ENCODE assay signal across 9 mouse cellular contexts in genomic region chr5:122989001-122989525, GRCm38 (mm10). TPM values are rescaled to one million over a fixed set of nuclear protein-coding genes. Genes with fewer than 3 reads are reported as not detected.
DNase-seq lines count a peak whose midpoint lies in the region; ATAC-seq and TF ChIP-seq lines count a peak whose summit lies in the region.
"Had no signal": no experiment of that assay in that cellular context is flagged by ENCODE, and none has a peak within 500 bp of the region (broad histone marks: within the 10 kb centered on the region; RNA-seq: fewer than 3 reads in every experiment).

No protein-coding gene starts in this region.

- WGBS in forebrain, embryonic 16.5 days, result 0% methylated on average over 34 of the region's 39 CpGs

- in situ Hi-C loops in ES-E14 (cut with MboI; ENCODE audit: low sequenced_read_pairs in 2 of 2, unreplicated experiment in 2 of 2), result no loop called here

- no peak for DNase-seq in ES-E14 (ENCODE audit: low read depth, low spot score)
- DNase-seq in layer of hippocampus, postnatal 10 days (ENCODE audit: low spot score in 2 of 2), result peak; percentile 66 to 79
- peak; percentile 73 for DNase-seq in lung, postnatal 14 days
- DNase-seq in ovary, postnatal 36 days (ENCODE audit: low spot score), result peak; percentile 70
- peak; percentile 87 for DNase-seq in thymus, postnatal 25 days

- ATAC-seq in cerebellum, adult (ENCODE audit: insufficient number of reproducible peaks, low FRiP score, low TSS enrichment), result peak; percentile 63; the same call in 1 of the 2 replicates
- ATAC-seq in forebrain, embryonic 16.5 days, result peak; percentile 77
- ATAC-seq in hematopoietic stem cell, adult 5-6 weeks (replicated peaks in 1 of 2; ENCODE audit: insufficient read depth in 1 of 2, low FRiP score in 2 of 2, low TSS enrichment in 1 of 2, low read depth in 1 of 2, poor library complexity in 2 of 2, severe bottlenecking in 2 of 2), result peak; percentile 29 to 64; a peak in 3 of 4 replicates

- H3K4me2 ChIP-seq in forebrain, embryonic 16.5 days (ENCODE audit: low read length), result peak overlapping the region; percentile 95

- peak overlapping the region; percentile 77 to 80 for H3K4me3 ChIP-seq in ES-E14 (ENCODE audit: insufficient read depth in 1 of 2, low read depth in 1 of 2, low read length in 2 of 2, poor library complexity in 1 of 2, severe bottlenecking in 1 of 2)
- H3K4me3 ChIP-seq in forebrain, embryonic 16.5 days (replicated peaks; ENCODE audit: low read length), result peak overlapping the region; percentile 72

- H3K27me3 ChIP-seq in forebrain, embryonic 16.5 days (replicated peaks; ENCODE audit: control insufficient read depth, insufficient read depth, low read length), result no peaks in the 10 kb centered on the region

- H3K9me3 ChIP-seq in ES-E14 (ENCODE audit: control insufficient read depth, insufficient read depth, low read depth, low read length), result no peaks in the 10 kb centered on the region
- no peaks in the 10 kb centered on the region for H3K9me3 ChIP-seq in forebrain, embryonic 16.5 days (ENCODE audit: control insufficient read depth, low read length)

- H3K4me1 ChIP-seq in ES-E14 (ENCODE audit: control insufficient read depth in 2 of 2, insufficient read depth in 2 of 2, low read length in 2 of 2, poor library complexity in 1 of 2), result peaks cover 10 to 12% of the 10 kb centered on the region in 2 experiments
- peaks cover 64% of the 10 kb centered on the region for H3K4me1 ChIP-seq in forebrain, embryonic 16.5 days (replicated peaks; ENCODE audit: control insufficient read depth, insufficient read depth, low read length)

- peak overlapping the region; percentile 87 for H3K27ac ChIP-seq in ES-E14 (ENCODE audit: insufficient read depth, low read depth, low read length, poor library complexity, severe bottlenecking)
- H3K27ac ChIP-seq in forebrain, embryonic 16.5 days (ENCODE audit: low read length), result peak overlapping the region; percentile 96

- H3K9ac ChIP-seq in ES-E14 (ENCODE audit: insufficient read depth, low read depth, low read length, poor library complexity, severe bottlenecking), result peak overlapping the region; percentile 76
- peak overlapping the region; percentile 82 for H3K9ac ChIP-seq in forebrain, embryonic 16.5 days (replicated peaks; ENCODE audit: low read depth, low read length)

- peaks cover 5% of the 10 kb centered on the region; the same call in 1 of the 2 replicates for H3K36me3 ChIP-seq in ES-E14 (ENCODE audit: control insufficient read depth, insufficient read depth, low read length, poor library complexity, severe bottlenecking)
- H3K36me3 ChIP-seq in forebrain, embryonic 16.5 days (ENCODE audit: control insufficient read depth, insufficient read depth), result no peaks in the 10 kb centered on the region

TF ChIP-seq in ES-E14, 5 proteins besides CTCF, POLR2A, EP300 and RAD21:
- TF ChIP-seq CHD2 (IDR thresholded peaks at IDR 0.05; ENCODE audit: low read depth, low read length), result no peak
- no peak for TF ChIP-seq ZNF384 (IDR thresholded peaks at IDR 0.05; ENCODE audit: low read depth, low read length)
- no peak for TF ChIP-seq HCFC1 (IDR thresholded peaks at IDR 0.05; ENCODE audit: borderline replicate concordance, insufficient read depth, low read length)
- TF ChIP-seq ZC3H11A (IDR thresholded peaks at IDR 0.05; ENCODE audit: borderline replicate concordance, low read depth, low read length), result no peak
- TF ChIP-seq MAFK (IDR thresholded peaks at IDR 0.05; ENCODE audit: insufficient read depth, low read depth, low read length), result no peak

RNA-seq across cellular contexts. Expression of gene Kdm2b, which starts 0.6 kb away (rescaled TPM):
- total RNA-seq in ES-E14 (2012; rRNA removed), result 66.1 and 68.6 TPM in 2 replicates
- polyA plus RNA-seq in forebrain, embryonic 16.5 days (2015; fragmentation: Nextera tagmentation; extraction: Ambion mirVana), result 157 and 166 TPM in 2 replicates
- 59.0 and 70.8 TPM in 2 replicates for total RNA-seq in hematopoietic stem cell, adult 5-6 weeks (2017)
- 10 to 100 TPM; 58.6 to 59.2 TPM for total RNA-seq in layer of hippocampus, postnatal 10 days (2021)

RNA-seq across cellular contexts. Expression of gene Orai1, which starts 25.8 kb away (rescaled TPM):
- 20.0 and 33.4 TPM in 2 replicates for total RNA-seq in ES-E14 (2012; rRNA removed)
- 13.0 and 13.8 TPM in 2 replicates for polyA plus RNA-seq in forebrain, embryonic 16.5 days (2015; fragmentation: Nextera tagmentation; extraction: Ambion mirVana)
- total RNA-seq in hematopoietic stem cell, adult 5-6 weeks (2017), result 16.8 and 18.2 TPM in 2 replicates
- 10 to 100 TPM; 16.1 to 19.2 TPM for total RNA-seq in layer of hippocampus, postnatal 10 days (2021)

RNA-seq across cellular contexts. Expression of gene Morn3, which starts 57.8 kb away (rescaled TPM):
- total RNA-seq in ES-E14 (2012; rRNA removed), result 0.62 and 0.63 TPM in 2 replicates
- 1.7 TPM in 1 of 2 replicates, not detected in the other for polyA plus RNA-seq in forebrain, embryonic 16.5 days (2015; fragmentation: Nextera tagmentation; extraction: Ambion mirVana)
- 0.25 TPM in 1 of 2 replicates, not detected in the other for total RNA-seq in hematopoietic stem cell, adult 5-6 weeks (2017)
- under 1 TPM; 0.51 to 0.85 TPM for total RNA-seq in layer of hippocampus, postnatal 10 days (2021)
- total RNA-seq: left cerebral cortex, postnatal 10 days had no signal
